Mouse (Mus musculus): ENCODE measurements around the gene Pm20d1. TPM values are rescaled to one million over a fixed set of nuclear protein-coding genes. Genes with fewer than 3 reads are reported as not detected.
"Not testable (repeated sequence)": the region's sequence is repeated elsewhere in the genome, so short reads cannot be mapped to it uniquely, and the experiment has no call there.

Gene Pm20d1
- total RNA-seq, 2 experiments from 2014 or later, result 0.57 to 0.69 TPM

DNA sequence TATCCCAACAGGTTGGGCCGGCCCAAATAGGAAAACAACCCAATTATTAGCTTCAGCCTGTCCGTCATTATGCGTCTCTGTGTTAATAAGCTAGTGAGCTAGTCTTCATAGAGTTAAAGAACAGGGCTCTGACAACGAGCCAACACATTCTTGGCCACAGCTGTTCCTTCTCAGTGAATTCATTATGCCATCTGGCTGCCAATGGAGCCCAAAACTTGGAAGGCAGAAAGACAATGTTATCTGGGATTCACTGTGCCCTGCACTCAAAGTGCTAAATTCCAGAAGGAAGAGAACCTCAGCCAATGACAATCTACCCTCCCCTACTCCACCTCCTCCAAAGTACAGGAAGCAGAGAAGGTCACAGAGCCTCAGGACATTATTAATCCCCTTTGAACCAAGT is 26.5 kb upstream of the Pm20d1 start:
- intact Hi-C loops (cut with DNase I), result no loop called here
- no peak for DNase-seq

DNA sequence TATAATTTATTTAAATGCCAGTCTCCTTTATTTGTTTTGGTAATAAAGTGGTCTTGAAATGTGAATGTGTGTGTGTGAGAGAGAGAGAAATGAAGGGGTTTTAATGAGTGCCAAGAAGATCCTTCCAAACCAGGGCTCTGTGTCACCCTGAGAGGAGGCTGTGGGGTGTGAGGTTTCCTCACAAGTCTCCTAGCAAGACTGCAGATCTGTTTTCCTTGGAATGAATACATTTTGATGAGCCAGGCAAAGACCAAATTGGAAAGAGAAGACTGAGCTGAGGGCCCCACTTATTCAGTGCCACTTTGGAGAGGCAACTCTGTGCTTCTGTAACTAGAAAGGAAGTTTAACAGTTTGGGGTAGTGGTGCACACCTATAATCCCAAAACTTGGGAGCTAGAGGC is 25.7 kb upstream of the Pm20d1 start:
- intact Hi-C loops (cut with DNase I), result no loop called here
- DNase-seq, result no peak

DNA sequence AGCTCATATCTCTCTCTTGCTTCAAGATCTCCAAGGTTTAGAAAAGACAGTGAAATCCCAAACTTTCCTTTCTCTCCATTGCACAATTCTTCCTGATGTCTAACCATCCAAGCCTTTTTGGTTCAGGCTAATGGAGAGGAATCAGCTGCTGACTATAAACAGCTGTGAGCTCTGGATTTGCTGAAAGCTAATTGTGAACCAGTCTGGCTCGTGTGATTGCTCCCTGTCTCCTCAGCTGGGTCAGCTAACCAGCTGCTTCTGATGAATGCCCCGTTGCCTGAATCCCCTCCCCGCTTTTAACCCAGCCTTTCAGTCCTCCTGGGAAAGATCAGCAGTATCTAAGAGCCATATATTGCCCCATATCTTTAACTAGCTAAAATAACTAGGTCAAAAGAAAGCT is 2.6 kb upstream of the Pm20d1 start:
- DNase-seq, result no peak
- intact Hi-C loops (cut with DNase I), result no loop called here

DNA sequence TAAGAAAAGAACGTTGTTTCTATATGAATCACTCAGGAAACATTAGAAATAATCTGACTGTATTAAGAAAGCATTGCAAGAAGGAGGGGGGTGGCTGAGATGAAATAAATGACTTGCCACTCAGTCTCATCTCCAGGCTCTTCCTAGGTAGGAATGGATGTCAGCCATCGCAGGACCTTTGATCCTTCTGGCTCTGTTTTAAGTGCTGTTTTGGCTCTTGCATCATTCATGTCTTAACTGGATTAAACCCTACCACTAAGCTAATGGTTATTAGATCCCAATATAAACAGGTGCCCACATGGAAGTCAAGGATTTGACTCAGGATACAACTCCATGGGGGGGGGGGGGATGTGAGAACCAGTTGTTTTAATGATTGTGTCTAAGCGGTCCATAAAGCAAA is 2.0 kb upstream of the Pm20d1 start:
- no peak for DNase-seq
- intact Hi-C loops (cut with DNase I), result no loop called here

DNA sequence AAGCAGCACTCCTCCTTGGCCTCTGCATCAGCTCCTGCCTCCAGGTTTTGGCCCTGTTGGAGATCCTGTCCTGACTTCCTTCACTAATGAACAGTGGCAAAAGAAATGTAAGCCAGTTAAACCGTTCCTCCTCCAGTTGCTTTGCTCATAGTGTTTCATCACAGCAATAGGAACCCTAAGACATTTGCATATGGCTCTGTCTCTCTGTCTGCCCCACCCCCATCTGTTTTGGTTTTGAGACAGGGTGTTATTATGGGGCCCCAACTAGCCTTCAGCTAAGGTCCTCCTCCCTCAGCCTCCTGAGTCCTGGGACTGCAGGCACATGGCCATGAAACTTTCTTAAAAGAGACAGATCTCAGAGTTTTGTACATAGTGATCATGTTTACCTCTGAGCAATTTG is 2.8 kb downstream of the Pm20d1 start:
- intact Hi-C loops (cut with DNase I), result no loop called here
- no peak for DNase-seq

DNA sequence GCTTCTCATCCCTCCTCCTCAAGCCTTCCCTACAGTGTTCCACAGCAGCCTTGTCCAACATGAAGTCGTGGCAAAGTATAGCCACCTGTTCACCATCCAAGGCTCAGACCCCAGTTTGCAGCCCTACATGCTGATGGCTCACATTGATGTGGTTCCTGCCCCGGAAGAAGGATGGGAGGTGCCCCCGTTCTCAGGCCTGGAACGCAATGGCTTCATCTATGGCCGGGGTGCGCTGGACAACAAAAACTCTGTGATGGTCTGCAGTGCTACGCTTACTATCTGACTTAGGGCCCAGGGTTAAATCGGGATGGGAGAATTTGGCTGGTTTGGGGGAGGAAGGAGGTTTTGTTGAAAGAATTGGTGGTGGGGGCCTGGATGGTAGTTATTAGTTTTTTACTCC is 3.9 kb downstream of the Pm20d1 start:
- no peak for DNase-seq
- intact Hi-C loops (cut with DNase I), result no loop called here

DNA sequence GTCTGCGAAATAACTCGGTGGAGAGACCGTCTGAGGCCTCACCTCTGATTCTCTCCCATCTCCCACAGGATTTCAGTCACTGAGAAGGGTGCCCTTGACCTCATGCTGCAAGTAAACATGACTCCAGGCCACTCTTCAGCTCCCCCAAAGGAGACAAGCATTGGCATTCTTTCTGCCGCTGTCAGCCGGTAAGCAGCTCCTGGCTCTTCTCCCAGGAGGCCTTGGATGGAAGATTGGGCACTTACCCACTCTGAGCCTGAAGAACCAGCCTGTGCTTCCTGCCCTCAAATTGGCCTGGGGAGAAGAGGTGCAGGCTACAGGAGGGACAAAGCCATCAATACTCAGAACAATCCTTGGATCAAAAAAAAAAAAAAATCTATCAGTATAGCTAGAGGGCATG is 5.5 kb downstream of the Pm20d1 start:
- peak in 1 of 2 experiments; percentile 15 for DNase-seq

DNA sequence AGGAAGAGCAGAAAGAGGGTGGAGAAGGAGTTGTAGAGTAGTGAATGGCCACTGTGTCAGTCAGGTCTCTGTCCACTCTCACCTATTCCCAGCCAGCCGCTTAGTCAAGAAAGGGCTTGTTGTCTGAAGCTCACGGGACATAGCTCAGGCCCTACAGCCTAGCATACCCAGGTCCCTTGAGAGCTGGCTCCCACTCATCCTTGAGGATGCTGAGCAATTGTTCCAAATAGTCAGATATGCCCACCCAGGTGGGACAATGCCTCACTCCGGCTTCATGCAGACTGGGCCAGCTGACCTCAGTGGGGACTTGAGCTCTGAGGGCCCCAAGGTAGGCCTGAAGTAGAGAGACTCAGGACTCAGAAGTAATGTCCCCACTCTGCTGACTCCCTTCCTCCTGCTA is 7.0 kb downstream of the Pm20d1 start:
- intact Hi-C loops (cut with DNase I), result no loop called here
- no peak for DNase-seq

More for the DNA sequence above, 5.5 kb downstream of the Pm20d1 start:
- intact Hi-C loops (cut with DNase I), result no loop called here

DNA sequence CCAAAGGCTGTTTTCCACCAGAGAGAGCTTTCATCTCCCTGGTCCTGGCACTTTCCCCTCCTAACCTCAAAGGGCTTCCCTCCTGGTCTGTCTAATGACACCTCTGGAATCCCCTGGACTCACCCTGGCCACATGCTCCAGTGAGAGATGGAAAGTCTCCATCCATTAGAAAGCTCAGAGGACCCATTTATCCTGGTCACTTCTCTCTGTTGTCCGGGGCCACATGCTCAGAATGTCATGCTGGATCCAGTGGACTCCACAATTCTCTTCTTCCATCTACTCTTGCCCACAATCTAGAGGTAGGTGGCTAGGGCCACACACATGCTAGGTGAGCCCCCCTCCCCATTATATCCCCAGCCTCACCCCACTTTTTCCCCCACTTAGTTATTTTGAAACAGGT is 11.8 kb downstream of the Pm20d1 start:
- intact Hi-C loops (cut with DNase I), result no loop called here
- no peak for DNase-seq

DNA sequence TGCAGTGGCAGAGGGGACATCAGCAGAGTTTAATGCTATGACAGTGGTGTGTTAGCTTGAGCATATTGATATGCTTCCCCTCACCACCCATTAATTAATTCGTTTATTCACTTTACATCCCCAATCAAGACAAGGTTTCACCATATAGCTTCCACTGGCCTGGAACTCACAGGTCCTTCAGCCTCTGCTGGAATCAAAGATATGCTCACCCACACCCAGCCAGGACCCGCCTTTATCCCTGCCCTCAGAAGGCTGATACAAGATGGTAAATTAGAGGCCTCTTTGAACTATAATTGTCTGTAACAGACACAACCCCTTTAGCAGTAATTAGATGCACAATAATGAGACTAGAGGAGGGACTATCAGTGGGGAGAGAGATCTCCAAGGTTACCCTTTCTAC is 12.5 kb downstream of the Pm20d1 start:
- intact Hi-C loops (cut with DNase I), result no loop called here
- no peak for DNase-seq

DNA sequence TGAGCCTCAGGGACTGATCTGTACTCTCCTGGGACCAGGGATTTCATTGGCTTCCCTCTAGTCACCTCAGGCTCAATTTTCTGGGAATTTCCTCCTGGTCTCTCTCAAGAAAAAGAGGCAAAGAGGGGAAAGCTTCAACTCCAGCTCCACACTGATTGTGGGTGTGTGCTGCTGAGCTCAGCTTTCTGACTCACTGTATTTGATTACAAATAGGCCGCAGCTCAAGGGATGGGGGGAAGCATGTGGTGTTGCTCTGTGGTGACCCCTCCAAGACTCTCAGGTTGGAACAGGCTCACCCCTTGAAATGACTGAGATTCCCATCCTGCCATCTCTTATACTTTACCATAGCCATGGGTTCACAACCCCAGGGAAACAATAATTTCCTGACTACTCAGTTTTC is 14.2 kb downstream of the Pm20d1 start:
- no peak for DNase-seq
- intact Hi-C loops (cut with DNase I), result no loop called here

DNA sequence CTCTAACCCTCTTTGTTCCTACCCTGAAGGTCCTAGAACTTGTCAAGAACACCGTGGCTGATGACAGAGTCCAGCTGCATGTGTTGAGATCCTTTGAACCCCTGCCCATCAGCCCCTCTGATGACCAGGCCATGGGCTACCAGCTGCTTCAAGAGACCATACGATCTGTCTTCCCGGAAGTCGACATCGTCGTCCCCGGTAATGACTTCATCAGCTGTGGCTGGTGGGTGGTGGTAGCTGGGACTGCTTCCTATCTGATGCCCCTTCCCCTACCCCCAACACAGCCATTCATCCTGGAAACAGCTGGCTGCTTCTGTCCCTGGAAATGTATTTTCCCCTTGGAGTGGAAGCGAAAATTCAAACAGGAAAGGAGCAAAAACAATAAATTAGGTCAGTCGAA is 14.8 kb downstream of the Pm20d1 start:
- intact Hi-C loops (cut with DNase I), result no loop called here

DNA sequence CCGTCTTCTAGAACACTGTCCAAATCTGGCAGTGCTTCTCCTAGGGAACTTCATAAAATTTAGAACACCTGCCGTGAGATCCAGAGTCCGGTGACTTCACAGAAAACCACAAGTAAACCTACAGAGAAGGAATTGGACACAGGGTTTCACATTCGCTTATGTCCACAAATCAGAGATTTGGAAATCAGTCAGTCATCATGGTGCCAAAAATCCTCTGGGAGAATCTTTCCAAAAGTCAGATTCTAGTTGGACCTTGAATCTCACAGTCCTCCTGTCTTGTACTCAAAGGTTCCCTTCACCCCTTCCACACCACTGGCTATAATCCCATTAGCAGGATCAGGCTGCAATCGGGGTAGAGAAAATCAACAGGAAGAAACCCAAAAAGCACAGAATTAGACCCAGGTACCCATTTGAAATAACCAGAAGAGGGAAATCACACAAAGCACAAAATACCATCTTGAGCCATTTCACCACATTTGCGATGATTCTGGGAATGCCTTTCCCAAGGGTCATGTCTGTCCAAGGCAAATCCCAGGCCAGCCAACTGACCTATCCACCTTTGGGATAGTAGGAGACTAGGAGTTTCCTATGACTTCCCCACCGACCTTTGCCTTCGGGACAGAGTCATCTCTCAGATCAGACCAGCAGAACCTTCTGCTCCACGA is 15.6 kb downstream of the Pm20d1 start:
- DNase-seq, result no peak
- intact Hi-C loops (cut with DNase I), result no loop called here

More for the DNA sequence above, 14.8 kb downstream of the Pm20d1 start:
- no peak for DNase-seq

DNA sequence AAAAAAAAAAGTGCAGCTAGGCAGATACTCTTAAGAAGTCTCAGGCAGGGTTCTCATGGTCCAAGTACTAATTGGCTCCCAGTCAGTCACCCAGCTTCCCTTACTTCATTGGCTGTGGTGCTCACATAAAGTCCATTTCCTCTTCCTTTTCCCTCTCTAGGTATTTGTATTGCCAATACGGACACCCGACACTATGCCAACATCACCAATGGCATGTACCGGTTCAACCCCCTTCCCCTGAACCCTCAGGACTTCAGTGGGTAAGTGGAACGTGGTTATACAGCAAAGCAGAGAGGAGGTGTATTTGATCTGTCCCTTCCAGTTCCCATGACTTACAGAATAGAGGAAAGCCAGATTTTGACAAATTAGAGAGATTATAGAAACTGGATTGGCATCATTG is 16.6 kb downstream of the Pm20d1 start:
- intact Hi-C loops (cut with DNase I), result no loop called here
- no peak for DNase-seq

DNA sequence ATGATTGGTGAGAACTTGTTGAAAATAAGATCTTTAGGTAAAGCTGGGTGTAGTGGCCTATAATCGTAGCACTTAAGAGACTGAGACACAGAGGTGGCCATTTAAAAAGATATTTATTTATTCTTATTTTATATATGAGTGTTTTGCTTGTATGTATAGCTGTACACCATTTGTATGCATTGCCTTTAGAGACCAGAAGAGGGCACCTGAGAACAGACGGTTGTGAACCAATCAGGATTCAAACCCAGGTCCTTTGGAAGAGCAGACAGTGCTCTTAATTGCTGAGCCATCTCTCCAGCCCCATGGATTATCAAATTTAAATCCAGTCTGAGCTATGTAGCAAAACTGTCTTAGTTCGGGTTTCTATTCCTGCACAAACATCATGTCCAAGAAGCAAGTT is 17.0 kb downstream of the Pm20d1 start:
- DNase-seq, result no peak

DNA sequence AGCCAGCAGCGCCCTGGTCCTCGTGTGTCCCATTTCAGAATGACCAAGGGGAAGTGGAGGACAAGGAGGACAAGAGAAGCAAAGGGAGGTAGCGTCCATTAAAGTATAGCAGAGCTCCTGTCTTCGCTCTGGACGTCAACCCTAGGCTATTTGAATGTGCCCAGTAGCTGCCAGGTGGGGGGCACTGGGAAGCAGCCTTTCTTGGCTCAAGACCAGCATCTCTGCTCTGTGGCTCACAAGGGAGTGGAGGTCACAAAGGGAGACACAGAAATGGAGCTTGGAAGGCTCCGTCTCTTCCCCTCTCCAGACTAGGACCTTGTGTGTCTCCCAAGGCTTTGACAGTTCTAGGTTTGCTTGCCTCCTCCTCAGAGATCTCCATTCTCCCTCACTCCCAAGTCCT is 19.7 kb downstream of the Pm20d1 start:
- intact Hi-C loops (cut with DNase I), result no loop called here
- no peak for DNase-seq

More for the DNA sequence above, 17.0 kb downstream of the Pm20d1 start:
- intact Hi-C loops (cut with DNase I), result no loop called here

DNA sequence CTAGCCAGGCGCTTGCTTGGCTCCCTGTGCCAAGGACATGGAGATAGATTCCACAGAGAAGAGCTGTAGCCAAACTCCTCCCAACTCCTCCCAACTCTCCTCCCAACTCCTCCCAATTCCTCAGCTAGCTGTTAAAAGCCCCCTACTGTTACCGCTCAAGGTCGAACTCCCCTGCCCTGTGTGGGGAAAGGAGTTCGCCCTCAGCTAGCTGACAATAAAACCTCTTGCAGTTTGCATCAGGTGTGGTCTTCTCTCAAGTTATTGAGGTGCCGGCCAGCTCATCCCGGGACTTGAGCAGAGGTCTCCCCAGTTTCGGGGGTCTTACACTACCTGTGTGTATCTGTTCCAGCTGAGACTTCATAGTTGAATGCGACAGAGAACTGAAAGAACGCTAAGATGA is 23.2 kb downstream of the Pm20d1 start:
- intact Hi-C loops (cut with DNase I); DNase-seq: not testable (repeated sequence)

DNA sequence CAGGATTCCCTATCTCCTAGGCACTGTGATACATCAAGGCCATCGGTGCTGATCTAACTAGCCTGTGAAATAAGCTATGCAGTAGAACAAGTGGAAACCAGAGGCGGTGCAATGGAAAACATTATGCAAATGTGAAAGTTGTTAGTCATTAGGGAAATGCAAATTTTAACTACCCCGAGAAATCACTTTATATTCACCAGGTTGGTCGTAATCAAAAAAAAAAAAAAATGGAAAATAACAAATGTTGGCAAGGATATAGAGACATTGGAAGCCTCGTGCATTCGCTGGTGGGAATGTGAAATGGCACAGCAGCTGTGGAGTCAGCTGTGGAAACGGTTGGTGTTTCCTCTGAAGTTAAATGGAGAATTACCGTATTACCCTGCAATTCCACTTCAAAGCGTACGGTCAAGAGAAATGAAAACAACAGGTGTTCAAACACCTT is 23.7 kb downstream of the Pm20d1 start:
- intact Hi-C loops (cut with DNase I), result no loop called here
- no peak for DNase-seq

DNA sequence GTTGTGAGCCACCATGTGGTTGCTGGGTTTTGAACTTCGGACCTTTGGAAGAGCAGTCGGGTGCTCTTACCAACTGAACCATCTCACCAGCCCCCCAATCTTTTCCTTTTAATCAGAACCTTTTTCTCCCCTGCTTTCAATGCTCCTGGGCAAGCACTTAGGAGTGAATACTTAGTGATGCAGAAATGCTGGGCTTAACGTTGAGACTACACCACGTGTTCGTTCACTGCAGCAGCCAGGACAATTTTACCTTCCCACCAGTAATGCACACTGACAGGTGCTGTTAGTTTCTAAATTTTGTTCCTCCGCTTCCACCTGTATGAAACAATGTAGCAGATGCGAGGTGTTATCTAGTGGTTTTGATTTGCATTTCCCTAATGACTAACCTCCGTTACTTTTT is 25.1 kb downstream of the Pm20d1 start:
- no peak for DNase-seq
- intact Hi-C loops (cut with DNase I), result no loop called here

DNA sequence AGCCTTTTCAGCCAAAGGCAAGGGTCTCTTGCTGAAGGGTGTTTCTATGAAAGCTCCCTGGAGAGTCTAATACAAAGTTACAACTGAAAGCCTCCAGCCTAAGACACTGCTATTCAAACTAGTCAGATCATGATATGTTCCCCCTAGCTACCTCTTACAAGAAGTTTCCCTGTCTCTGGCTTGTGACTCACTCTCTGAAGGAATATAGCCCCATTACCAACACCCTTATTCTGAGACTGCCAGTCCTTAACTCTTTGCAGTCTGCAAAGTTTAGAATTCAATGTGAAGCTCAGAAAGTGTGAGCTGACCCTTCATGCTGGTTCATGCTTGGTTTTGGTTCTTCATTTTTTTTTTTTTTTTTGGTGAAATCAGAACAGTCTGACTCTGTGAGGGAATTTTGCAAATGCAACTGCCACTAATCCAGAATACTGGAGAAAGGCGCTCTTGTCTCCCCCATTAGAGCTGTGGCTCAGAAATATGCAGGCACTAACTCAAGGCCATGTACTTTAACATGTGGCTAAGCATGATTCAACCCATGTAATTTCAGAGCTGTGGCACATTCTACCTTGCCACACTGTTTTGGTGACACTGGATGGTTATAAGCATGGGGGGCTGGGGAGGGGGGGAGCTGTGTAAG is 25.8 kb downstream of the Pm20d1 start:
- DNase-seq, result no peak
- intact Hi-C loops (cut with DNase I), result no loop called here

DNA sequence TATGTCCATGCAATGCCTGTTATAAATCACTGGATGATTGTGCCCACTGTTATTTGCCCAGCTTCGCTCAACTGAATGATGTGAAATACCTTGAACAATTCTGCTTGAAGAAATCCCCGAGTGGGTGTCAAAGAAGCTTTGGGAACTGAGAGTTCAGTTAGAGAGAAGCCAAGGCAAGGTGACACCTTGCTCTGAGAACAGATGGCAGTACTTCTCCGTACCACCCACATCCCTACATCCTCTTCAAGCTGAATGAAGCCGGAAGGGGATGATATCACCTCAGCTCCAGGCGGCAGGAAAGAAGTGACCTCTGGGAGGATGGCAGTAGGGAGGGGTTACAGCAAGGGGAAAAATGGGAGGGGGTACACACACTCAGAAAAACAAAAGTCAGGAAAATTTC is 26.4 kb downstream of the Pm20d1 start:
- DNase-seq, result no peak
- intact Hi-C loops (cut with DNase I), result no loop called here

DNA sequence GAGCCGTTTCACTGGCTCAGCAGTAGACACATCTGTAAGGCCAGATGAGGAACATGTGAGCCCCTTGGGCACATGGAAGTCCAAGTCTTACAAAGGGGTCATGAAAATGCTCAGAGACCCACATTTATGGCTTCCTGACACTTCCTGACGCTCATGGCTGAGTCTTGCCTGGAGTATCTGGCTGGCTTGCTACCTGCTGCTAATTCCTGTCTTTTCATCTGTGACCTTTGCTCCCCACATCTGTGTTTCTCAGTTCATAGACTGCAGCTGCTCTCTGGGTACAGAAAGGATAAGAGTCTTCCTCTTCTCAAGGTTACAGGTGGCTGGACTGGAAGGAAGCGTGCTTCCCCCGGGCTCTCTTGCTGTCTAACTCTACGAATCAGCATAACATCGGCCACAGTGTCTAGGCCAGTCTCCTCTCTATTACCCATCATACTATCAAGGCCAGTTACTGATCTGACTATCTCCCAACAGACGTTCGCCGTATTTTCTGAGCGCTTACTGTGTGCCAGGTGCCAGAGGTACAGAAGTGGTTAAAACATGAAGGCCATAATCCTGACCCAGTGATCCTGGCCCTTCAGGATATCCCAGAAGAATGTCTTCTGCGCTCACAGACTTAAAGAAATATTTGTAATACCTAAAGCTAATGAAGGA is 27.5 kb downstream of the Pm20d1 start:
- intact Hi-C loops (cut with DNase I), result no loop called here
- DNase-seq, result no peak

Measured in gastrocnemius, postnatal 36 days (tissue).